Mouse (Mus musculus) kidney, embryonic 14.5 days (tissue): ENCODE results near the gene Fam71f1. TPM values are rescaled to one million over a fixed set of nuclear protein-coding genes. Genes with fewer than 3 reads are reported as not detected.
"Not testable (repeated sequence)": the region's sequence is repeated elsewhere in the genome, so short reads cannot be mapped to it uniquely, and the experiment has no call there.

Source experiments
- ATAC-seq: fragments of 200-750 bp; cut with Nextera tagmentation; 2 replicates; pipeline ENCODE4 v1.8.0; 2017; ENCODE audit warnings: moderate number of reproducible peaks, mild to moderate bottlenecking, moderate TSS enrichment, moderate library complexity; ENCODE audit not compliant: low FRiP score, low TSS enrichment
- H3K27ac ChIP-seq: fragments of 300-500 bp; sonication (generic); 2 replicates; pipeline ENCODE4 v1.5.1; 2014; ENCODE audit warnings: low read depth, mild to moderate bottlenecking, low read length, moderate library complexity, mixed read lengths
- H3K27me3 ChIP-seq: fragments of 300-500 bp; sonication (generic); 2 replicates; pipeline ENCODE4 v1.6.1; 2014; ENCODE audit warnings: mild to moderate bottlenecking, low read length; ENCODE audit not compliant: control insufficient read depth, insufficient read depth
- H3K36me3 ChIP-seq: fragments of 300-500 bp; sonication (generic); 2 replicates; pipeline ENCODE4 v1.6.1; 2014; ENCODE audit warnings: low read length, mixed read lengths; ENCODE audit not compliant: control insufficient read depth, insufficient read depth
- H3K4me1 ChIP-seq: fragments of 300-500 bp; sonication (generic); 2 replicates; pipeline ENCODE4 v1.6.1; 2014; ENCODE audit warnings: low read length, mixed read lengths; ENCODE audit not compliant: control insufficient read depth, insufficient read depth
- H3K4me2 ChIP-seq: fragments of 300-500 bp; sonication (generic); replicated peaks from 2 replicates; pipeline ENCODE4 v1.6.1; 2014; ENCODE audit warnings: low read depth, mild to moderate bottlenecking, low read length
- H3K4me3 ChIP-seq: fragments of 300-500 bp; sonication (generic); 2 replicates; pipeline ENCODE4 v1.5.1; 2014; ENCODE audit warnings: mild to moderate bottlenecking, low read length
- H3K9ac ChIP-seq: fragments of 300-500 bp; sonication (generic); 2 replicates; pipeline ENCODE4 v1.6.1; 2014; ENCODE audit warnings: low read depth, mild to moderate bottlenecking, low read length, moderate library complexity
- H3K9me3 ChIP-seq: fragments of 300-500 bp; sonication (generic); 2 replicates; pipeline ENCODE4 v1.6.1; 2016; ENCODE audit warnings: low read length; ENCODE audit not compliant: control insufficient read depth
- WGBS: fragments of 180-500 bp; shearing (Covaris S2); extraction: QIAGEN DNeasy Blood & Tissue Kit; methylation state at CpG from one replicate; pipeline ENCODE4 v1.1.7; 2014; 5-methylcytosine and 5-hydroxymethylcytosine counted together
- polyA plus RNA-seq: library from polyadenylated mRNA; unstranded; fragments of >200 nt; fragmentation: Nextera tagmentation; extraction: Ambion mirVana; gene quantifications from 2 replicates; pipeline ENCODE4 v1.2.1, GENCODE M21; 2014

The Fam71f1 gene
- polyA plus RNA-seq, 1 experiment from 2014 or later, result not detected

DNA sequence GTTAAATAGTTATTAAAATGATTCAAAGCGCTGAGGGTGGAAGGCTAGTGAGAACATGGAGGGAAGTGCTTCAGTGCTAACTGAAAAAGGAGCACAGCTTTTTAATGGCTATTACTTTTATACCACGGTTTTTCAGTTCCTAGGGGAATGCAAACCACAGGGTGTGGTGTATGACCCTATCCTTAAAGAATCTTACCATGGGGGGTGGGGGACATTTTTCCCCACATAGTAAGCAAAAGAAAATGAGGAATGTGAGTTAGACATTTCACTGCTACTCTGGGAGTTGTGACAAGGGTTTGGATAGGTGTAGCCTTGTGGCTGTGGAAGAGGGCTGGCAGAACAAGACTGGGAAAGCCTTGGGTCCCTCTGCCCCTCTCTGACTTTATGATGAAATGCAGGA, 1.7 kb upstream of the Fam71f1 start:
- ATAC-seq, result no peak
- Histone ChIP-seq H3K36me3 (no peaks in the 10 kb centered on the region), H3K4me1 (peaks cover 7% of the 10 kb centered on the region; the same call in 1 of the 2 replicates), H3K9ac (no peak overlapping the region), H3K9me3 (no peaks in the 10 kb centered on the region), H3K27ac (no peak overlapping the region), H3K27me3 (no peaks in the 10 kb centered on the region), H3K4me2 (no peak overlapping the region), H3K4me3 (no peak overlapping the region)
- WGBS, result 70% methylated on average over 2 of the region's 2 CpGs

DNA sequence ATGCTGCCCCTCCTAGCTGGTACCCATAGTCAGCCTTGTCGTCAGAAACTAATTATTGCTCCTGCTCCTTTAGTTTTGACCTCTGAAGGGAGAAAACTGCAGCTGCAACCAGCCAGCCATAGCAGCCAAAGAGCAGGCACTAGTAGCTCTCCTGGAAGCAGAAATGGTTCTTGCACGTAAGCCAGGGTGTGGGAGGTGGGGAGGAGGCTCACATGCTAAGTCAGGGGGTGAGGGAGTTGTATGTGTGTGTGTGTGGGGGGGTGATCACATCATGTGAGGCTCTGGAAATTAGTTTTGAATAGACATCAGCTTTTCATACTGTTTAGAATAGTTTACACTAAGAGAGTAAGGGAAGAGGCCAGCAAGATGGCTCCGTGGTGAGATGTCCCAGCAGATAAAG, 999 bp upstream of the Fam71f1 start:
- 35% methylated on average over 3 of the region's 3 CpGs for WGBS

DNA sequence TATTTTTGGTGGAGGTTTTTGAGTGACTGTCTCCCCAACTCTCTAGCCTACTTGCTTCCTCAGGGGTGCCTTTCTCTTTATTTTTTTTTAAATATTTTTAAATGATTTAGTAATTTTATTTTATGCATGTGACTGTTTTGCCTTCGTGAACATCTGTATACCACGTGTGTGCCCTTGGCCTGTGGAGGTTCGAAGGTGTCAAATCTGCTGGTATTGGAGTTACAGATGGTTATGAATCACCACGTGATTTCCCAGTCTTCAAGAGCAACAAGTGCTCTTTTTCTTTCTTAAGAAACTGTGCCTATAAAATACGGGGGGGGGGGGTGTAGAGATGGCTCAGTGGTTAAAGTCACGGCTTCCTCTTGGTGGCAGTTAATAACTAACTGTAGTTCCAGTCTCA, 2.6 kb downstream of the Fam71f1 start:
- Histone ChIP-seq H3K9ac (no peak overlapping the region), H3K27me3 (no peaks in the 10 kb centered on the region), H3K36me3 (no peaks in the 10 kb centered on the region), H3K4me1 (peaks cover 7% of the 10 kb centered on the region; the same call in 1 of the 2 replicates), H3K4me3 (no peak overlapping the region), H3K27ac (no peak overlapping the region), H3K4me2 (no peak overlapping the region), H3K9me3 (no peaks in the 10 kb centered on the region)
- ATAC-seq, result no peak
- WGBS, result 78% methylated on average over 6 of the region's 6 CpGs

More for the DNA sequence above, 999 bp upstream of the Fam71f1 start:
- no peaks in the 10 kb centered on the region for H3K9me3 ChIP-seq
- H3K4me1 ChIP-seq, result peaks cover 7% of the 10 kb centered on the region; the same call in 1 of the 2 replicates
- no peak overlapping the region for H3K4me3 ChIP-seq
- no peak overlapping the region for H3K4me2 ChIP-seq
- no peak for ATAC-seq
- H3K27me3 ChIP-seq, result no peaks in the 10 kb centered on the region
- H3K36me3 ChIP-seq, result no peaks in the 10 kb centered on the region
- H3K27ac ChIP-seq, result no peak overlapping the region; the same call in 1 of the 2 replicates
- H3K9ac ChIP-seq, result no peak overlapping the region

DNA sequence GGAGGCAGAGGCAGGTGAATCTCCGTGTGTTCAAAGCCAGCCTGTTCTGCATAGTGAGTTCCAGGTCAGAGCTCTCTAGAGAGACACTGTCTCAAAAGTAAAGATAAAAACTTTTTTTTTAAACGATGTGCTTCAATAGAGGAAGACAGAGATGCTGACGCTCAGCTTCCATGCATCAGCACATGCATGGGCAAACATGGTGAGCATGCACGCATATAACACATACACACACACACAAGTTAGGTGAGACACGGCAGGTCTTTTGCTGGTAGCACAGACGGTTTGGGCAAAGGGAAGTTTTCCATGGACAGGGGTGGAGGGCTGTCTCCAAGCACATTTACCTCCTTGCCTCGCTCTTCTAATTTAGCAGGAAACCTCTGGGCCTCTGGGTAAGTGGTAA, 3.2 kb downstream of the Fam71f1 start:
- 94% methylated on average over 7 of the region's 7 CpGs for WGBS
- Histone ChIP-seq H3K4me2 (no peak overlapping the region), H3K27me3 (no peaks in the 10 kb centered on the region), H3K9me3 (no peaks in the 10 kb centered on the region), H3K36me3 (no peaks in the 10 kb centered on the region), H3K4me1 (peaks cover 7% of the 10 kb centered on the region; the same call in 1 of the 2 replicates), H3K4me3 (no peak overlapping the region), H3K9ac (no peak overlapping the region), H3K27ac (no peak overlapping the region)
- ATAC-seq, result no peak

DNA sequence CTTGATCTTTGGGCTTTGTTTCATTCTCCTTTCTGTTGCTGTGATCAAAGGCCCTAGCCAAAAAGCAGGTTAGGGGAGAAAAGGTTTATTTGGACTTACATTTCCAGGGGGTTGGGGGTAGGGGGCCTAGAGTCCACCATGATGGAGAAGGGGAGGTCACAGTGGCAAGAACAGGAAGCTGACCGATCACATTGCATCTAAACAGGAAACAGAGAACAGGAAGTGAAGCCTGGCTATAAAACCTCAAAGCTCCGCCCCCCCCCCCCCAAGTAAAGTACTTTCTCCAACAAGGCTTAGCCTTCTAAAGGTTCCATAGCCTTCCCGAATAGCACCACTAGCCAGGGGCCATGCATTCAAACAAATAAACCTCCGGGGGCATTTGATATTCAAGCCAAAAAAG, 3.8 kb downstream of the Fam71f1 start:
- no peaks in the 10 kb centered on the region for H3K27me3 ChIP-seq
- no peak overlapping the region for H3K27ac ChIP-seq
- H3K4me3 ChIP-seq, result no peak overlapping the region
- ATAC-seq, result no peak
- H3K9me3 ChIP-seq, result no peaks in the 10 kb centered on the region
- peaks cover 7% of the 10 kb centered on the region; the same call in 1 of the 2 replicates for H3K4me1 ChIP-seq
- no peak overlapping the region for H3K9ac ChIP-seq
- no peak overlapping the region for H3K4me2 ChIP-seq
- 88% methylated on average over 4 of the region's 4 CpGs for WGBS
- no peaks in the 10 kb centered on the region for H3K36me3 ChIP-seq

DNA sequence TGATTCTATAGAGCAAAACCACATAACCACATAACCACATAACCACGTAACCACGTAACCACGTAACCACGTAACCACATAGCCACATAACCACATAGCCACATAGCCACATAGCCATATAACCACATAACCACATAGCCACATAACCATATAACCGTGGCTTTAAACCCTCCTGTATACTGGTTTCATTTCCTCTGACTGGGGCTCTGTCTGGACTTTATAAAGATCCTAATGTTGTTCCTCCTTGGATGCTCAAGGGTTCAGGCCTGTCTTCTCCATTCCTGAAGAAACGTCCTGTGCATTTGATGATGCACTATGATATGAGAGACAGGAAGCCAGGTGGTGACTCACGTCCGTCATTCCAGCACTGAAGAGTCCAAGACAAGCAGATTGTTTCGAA, 8.0 kb downstream of the Fam71f1 start:
- WGBS, result 87% methylated on average over 9 of the region's 9 CpGs
- H3K4me1 ChIP-seq, result no peaks in the 10 kb centered on the region
- no peaks in the 10 kb centered on the region for H3K36me3 ChIP-seq
- no peak overlapping the region for H3K27ac ChIP-seq
- H3K27me3 ChIP-seq, result no peaks in the 10 kb centered on the region
- no peak for ATAC-seq
- no peak overlapping the region for H3K9ac ChIP-seq
- no peak overlapping the region for H3K4me3 ChIP-seq
- no peak overlapping the region for H3K4me2 ChIP-seq
- H3K9me3 ChIP-seq, result no peaks in the 10 kb centered on the region

DNA sequence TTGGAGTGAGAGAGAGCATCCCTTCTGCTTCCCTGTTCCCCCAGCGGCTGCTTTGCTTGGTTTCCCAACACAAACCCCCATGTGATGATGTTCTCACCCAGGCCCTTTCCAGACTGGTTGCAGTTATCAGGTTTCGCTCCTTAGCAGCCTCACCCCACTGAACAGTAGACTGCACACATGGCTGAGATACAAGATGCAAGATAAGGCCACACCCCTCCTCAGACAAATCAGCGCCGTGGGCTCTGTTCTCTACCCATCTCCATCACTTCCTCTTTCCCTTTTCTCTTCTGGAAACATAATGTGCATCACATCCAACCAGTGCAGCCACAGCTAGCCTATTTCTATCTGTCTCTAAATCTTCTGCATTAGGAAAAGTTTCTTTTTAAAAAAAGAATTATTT, 10.6 kb downstream of the Fam71f1 start:
- no peaks in the 10 kb centered on the region for H3K9me3 ChIP-seq
- 47% methylated on average over 4 of the region's 4 CpGs for WGBS
- H3K4me2 ChIP-seq, result no peak overlapping the region
- no peaks in the 10 kb centered on the region for H3K36me3 ChIP-seq
- H3K4me3 ChIP-seq, result no peak overlapping the region
- H3K4me1 ChIP-seq, result no peaks in the 10 kb centered on the region
- H3K9ac ChIP-seq, result no peak overlapping the region
- no peak for ATAC-seq
- no peak overlapping the region for H3K27ac ChIP-seq
- H3K27me3 ChIP-seq, result no peaks in the 10 kb centered on the region

DNA sequence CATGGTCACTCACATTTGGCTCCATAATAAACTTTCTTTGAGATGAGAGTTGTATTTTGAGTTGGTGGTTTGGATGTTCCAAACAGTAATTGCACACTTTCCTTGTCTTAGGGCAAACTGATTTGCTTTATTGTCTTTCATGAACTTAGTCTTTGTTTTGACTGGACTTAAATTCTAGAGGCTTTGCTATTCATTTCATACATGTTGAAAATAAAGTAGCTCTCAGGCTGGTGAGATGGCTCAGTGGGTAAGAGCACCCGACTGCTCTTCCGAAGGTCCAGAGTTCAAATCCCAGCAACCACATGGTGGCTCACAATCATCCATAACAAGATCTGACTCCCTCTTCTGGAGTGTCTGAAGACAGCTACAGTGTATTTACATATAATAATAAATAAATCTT, 27.6 kb downstream of the Fam71f1 start:
- not testable (repeated sequence) for H3K9ac ChIP-seq, ATAC-seq, H3K27ac ChIP-seq, H3K4me1 ChIP-seq, H3K27me3 ChIP-seq, H3K36me3 ChIP-seq, H3K9me3 ChIP-seq, H3K4me2 ChIP-seq, H3K4me3 ChIP-seq
- WGBS, result 100% methylated on average over 2 of the region's 2 CpGs

DNA sequence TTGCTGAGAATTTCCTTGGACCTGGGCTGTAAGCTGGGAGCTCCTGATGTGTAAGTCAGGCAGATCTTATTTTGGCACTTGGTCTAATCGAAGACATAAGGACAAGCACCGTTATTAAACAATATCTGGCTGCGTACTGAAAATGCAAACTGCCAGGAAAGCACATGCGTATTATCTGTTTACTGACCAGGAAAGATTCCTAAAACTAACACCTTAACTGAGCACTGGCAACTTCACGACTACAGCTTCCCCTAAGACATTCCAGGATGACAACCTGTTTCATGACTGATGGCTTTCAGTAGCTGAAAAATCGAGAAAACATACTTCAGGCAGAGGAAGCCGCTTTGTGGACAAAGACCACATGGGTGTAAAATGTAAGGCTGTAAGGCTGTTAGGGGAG, 28.2 kb downstream of the Fam71f1 start:
- H3K4me2 ChIP-seq, result peak overlapping the region; percentile 55
- no peaks in the 10 kb centered on the region for H3K36me3 ChIP-seq
- H3K9ac ChIP-seq, result peak overlapping the region; percentile 62
- peak overlapping the region; percentile 93 for H3K27ac ChIP-seq
- no peaks in the 10 kb centered on the region for H3K27me3 ChIP-seq
- 0 out of 2 replicates have a peak, but pooled peaks cover 9% of the 10 kb centered on the region for H3K4me1 ChIP-seq
- H3K9me3 ChIP-seq, result no peaks in the 10 kb centered on the region
- WGBS, result 38% methylated on average over 7 of the region's 7 CpGs
- no peak; the same call in 1 of the 2 replicates for ATAC-seq
- H3K4me3 ChIP-seq, result peak overlapping the region; percentile 96
